In genomic region chr9:25177201-25177600, GRCm38 (mm10) we compare ENCODE assay signal across 12 mouse cellular contexts. TPM values are rescaled to one million over a fixed set of nuclear protein-coding genes. Genes with fewer than 3 reads are reported as not detected.
DNase-seq lines count a peak whose midpoint lies in the region; ATAC-seq and TF ChIP-seq lines count a peak whose summit lies in the region.
"Had no signal": no experiment of that assay in that cellular context is flagged by ENCODE, and none has a peak within 500 bp of the region (broad histone marks: within the 10 kb centered on the region; RNA-seq: fewer than 3 reads in every experiment).

No protein-coding gene starts in this region.

- H3K27ac ChIP-seq in stomach, postnatal 0 days (replicated peaks), result no peak overlapping the region
- H3K27ac ChIP-seq: embryonic facial prominence, embryonic 15.5 days; liver, embryonic 15.5 days; midbrain, embryonic 13.5 days had no signal

- H3K9ac ChIP-seq in stomach, postnatal 0 days (ENCODE audit: low read length), result no peak overlapping the region
- H3K9ac ChIP-seq: embryonic facial prominence, embryonic 15.5 days; liver, embryonic 15.5 days; midbrain, embryonic 13.5 days had no signal

- no peaks in the 10 kb centered on the region for H3K79me2 ChIP-seq in myocyte (ENCODE audit: control insufficient read depth, insufficient read depth)

- H3K27me3 ChIP-seq in myocyte (ENCODE audit: control insufficient read depth, insufficient read depth, insufficient read length), result no peaks in the 10 kb centered on the region
- no peaks in the 10 kb centered on the region for H3K27me3 ChIP-seq in stomach, postnatal 0 days (ENCODE audit: control insufficient read depth, insufficient read depth, low read length)
- H3K27me3 ChIP-seq: embryonic facial prominence, embryonic 15.5 days; liver, embryonic 15.5 days; midbrain, embryonic 13.5 days had no signal

- peaks cover 27% of the 10 kb centered on the region for H3K4me1 ChIP-seq in lung, adult 2 months (ENCODE audit: control insufficient read depth, insufficient read depth, low read length)
- peaks cover 5% of the 10 kb centered on the region; the same call in 1 of the 2 replicates for H3K4me1 ChIP-seq in stomach, postnatal 0 days (replicated peaks; ENCODE audit: control insufficient read depth, insufficient read depth)
- H3K4me1 ChIP-seq: midbrain, embryonic 13.5 days had no signal

- intact Hi-C loops in heart, postnatal 36 days (cut with DNase I), result loop anchor here (5.0 kb wide), 1 partner anchor 35 kb away; no protein-coding TSS in a partner anchor

- TF ChIP-seq EP300 in stomach, postnatal 0 days (optimal IDR thresholded peaks at IDR 0.05), result no peak

- WGBS in lung, adult 2 months, result 71% methylated on average over 5 of the region's 5 CpGs
- 69% methylated on average over 5 of the region's 5 CpGs for WGBS in stomach, postnatal 0 days

- H3K4me2 ChIP-seq in myocyte (ENCODE audit: low read depth), result peak overlapping the region; percentile 40
- no peak overlapping the region for H3K4me2 ChIP-seq in stomach, postnatal 0 days (replicated peaks; ENCODE audit: low read depth)
- H3K4me2 ChIP-seq: embryonic facial prominence, embryonic 15.5 days; liver, embryonic 15.5 days; midbrain, embryonic 13.5 days had no signal

- no peak overlapping the region for H3ac ChIP-seq in myocyte (ENCODE audit: control insufficient read depth, insufficient read length)

- TF ChIP-seq CTCF in lung, adult 2 months (IDR thresholded peaks at IDR 0.05; ENCODE audit: insufficient read depth, low read length), result no peak
- TF ChIP-seq CTCF in stomach, postnatal 0 days (IDR thresholded peaks at IDR 0.05; ENCODE audit: low read depth), result no peak

- peak; percentile 20 for DNase-seq in adrenal gland, postnatal 10 days
- DNase-seq in adrenal gland, postnatal 4 days (ENCODE audit: low spot score in 2 of 2), result no peak
- DNase-seq in lung, postnatal 10 days, result peak; percentile 21
- DNase-seq in lung, adult 2 months, result no peak
- peak; percentile 35 to 54 for DNase-seq in heart, postnatal 36 days
- DNase-seq in stomach, postnatal 0 days (ENCODE audit: low spot score), result no peak
- DNase-seq in frontal cortex, postnatal 14 days (ENCODE audit: low spot score in 2 of 2), result no peak
- DNase-seq: thymus, adult 2 months had no signal

- H3K4me3 ChIP-seq in lung, adult 2 months (replicated peaks; ENCODE audit: extremely low read depth, low read depth, low read length), result no peak overlapping the region
- H3K4me3 ChIP-seq in myocyte, result no peak overlapping the region
- no peak overlapping the region for H3K4me3 ChIP-seq in stomach, postnatal 0 days (ENCODE audit: low read depth, low read length)
- H3K4me3 ChIP-seq: embryonic facial prominence, embryonic 15.5 days; liver, embryonic 15.5 days; midbrain, embryonic 13.5 days had no signal

- H3K9me3 ChIP-seq in stomach, postnatal 0 days (ENCODE audit: control insufficient read depth, low read length), result no peaks in the 10 kb centered on the region
- H3K9me3 ChIP-seq: embryonic facial prominence, embryonic 15.5 days; liver, embryonic 15.5 days; midbrain, embryonic 13.5 days had no signal

- ATAC-seq in stomach, postnatal 0 days (ENCODE audit: low FRiP score, low TSS enrichment), result no peak
- ATAC-seq: midbrain, embryonic 13.5 days had no signal

- no peaks in the 10 kb centered on the region for H3K36me3 ChIP-seq in myocyte (ENCODE audit: control insufficient read depth, insufficient read depth)
- H3K36me3 ChIP-seq in stomach, postnatal 0 days (ENCODE audit: control insufficient read depth, insufficient read depth, low read length), result no peaks in the 10 kb centered on the region
- H3K36me3 ChIP-seq: embryonic facial prominence, embryonic 15.5 days; liver, embryonic 15.5 days; midbrain, embryonic 13.5 days had no signal

- no peak for TF ChIP-seq POLR2A in lung, adult 2 months (IDR thresholded peaks at IDR 0.05; ENCODE audit: borderline replicate concordance, extremely low read depth, low read depth, low read length)
- no peak for TF ChIP-seq POLR2A in myocyte (IDR thresholded peaks at IDR 0.05; ENCODE audit: insufficient read length, low read depth)

TF ChIP-seq in myocyte, 11 proteins besides CTCF, POLR2A, EP300 and RAD21:
- TF ChIP-seq TCF3 (IDR thresholded peaks at IDR 0.05; ENCODE audit: insufficient read length, low read depth) (no peak), SRF (IDR thresholded peaks at IDR 0.05; ENCODE audit: control insufficient read depth, insufficient read length, low read depth) (no peak), MAX (IDR thresholded peaks at IDR 0.05; ENCODE audit: low read depth) (no peak), CEBPB (IDR thresholded peaks at IDR 0.05; ENCODE audit: insufficient read depth, poor library complexity, severe bottlenecking) (no peak), POLR2AphosphoS2 (IDR thresholded peaks at IDR 0.05; ENCODE audit: insufficient read length, low read depth) (no peak), TCF12 (IDR thresholded peaks at IDR 0.05; ENCODE audit: insufficient read depth, poor library complexity, severe bottlenecking) (no peak), MYOG (IDR thresholded peaks at IDR 0.05; ENCODE audit: control insufficient read depth in 1 of 3, insufficient read depth in 1 of 3, insufficient read length in 2 of 3, low read depth in 2 of 3) (no peak), E2F4 (IDR thresholded peaks at IDR 0.05; ENCODE audit: insufficient read depth) (no peak), REST (IDR thresholded peaks at IDR 0.05; ENCODE audit: insufficient read depth, insufficient read length) (no peak), USF1 (IDR thresholded peaks at IDR 0.05; ENCODE audit: low read depth) (no peak), MYOD1 (IDR thresholded peaks at IDR 0.05; ENCODE audit: control insufficient read depth in 1 of 3, insufficient read length in 2 of 3, low read depth in 2 of 3) (no peak)

RNA-seq across cellular contexts. Expression of gene Herpud2, which starts 25.6 kb away (rescaled TPM):
- 10 to 100 TPM; 40.3 to 40.9 TPM for total RNA-seq in adrenal gland, postnatal 10 days (2021)
- 10 to 100 TPM; 48.3 to 48.8 TPM for total RNA-seq in adrenal gland, postnatal 4 days (2021)
- polyA plus RNA-seq in lung, adult 2 months (2012; rRNA removed), result 41.7 and 56.8 TPM in 2 replicates
- 10 to 100 TPM; 39.1 TPM for total RNA-seq in heart, postnatal 36 days (2021)
- 18.8 TPM for polyA plus RNA-seq in myocyte (2012; fragmentation: generic; extraction: Trizol)
- 24.3 and 25.8 TPM in 2 replicates for polyA plus RNA-seq in stomach, postnatal 0 days (2015; fragmentation: Nextera tagmentation; extraction: Ambion mirVana)

Comparison
In these comparisons a context has a peak if more than half of its experiments do, and no peak if none do; other contexts are left out.
1. DNase-seq: peak in adrenal gland, postnatal 10 days (single experiment), lung, postnatal 10 days (single experiment) and heart, postnatal 36 days (2 of 2); none in adrenal gland, postnatal 4 days (0 of 2), lung, adult 2 months (single experiment), stomach, postnatal 0 days (single experiment) and frontal cortex, postnatal 14 days (0 of 2).